ENCODE assay signal across 9 mouse cellular contexts in the genomic region with DNA sequence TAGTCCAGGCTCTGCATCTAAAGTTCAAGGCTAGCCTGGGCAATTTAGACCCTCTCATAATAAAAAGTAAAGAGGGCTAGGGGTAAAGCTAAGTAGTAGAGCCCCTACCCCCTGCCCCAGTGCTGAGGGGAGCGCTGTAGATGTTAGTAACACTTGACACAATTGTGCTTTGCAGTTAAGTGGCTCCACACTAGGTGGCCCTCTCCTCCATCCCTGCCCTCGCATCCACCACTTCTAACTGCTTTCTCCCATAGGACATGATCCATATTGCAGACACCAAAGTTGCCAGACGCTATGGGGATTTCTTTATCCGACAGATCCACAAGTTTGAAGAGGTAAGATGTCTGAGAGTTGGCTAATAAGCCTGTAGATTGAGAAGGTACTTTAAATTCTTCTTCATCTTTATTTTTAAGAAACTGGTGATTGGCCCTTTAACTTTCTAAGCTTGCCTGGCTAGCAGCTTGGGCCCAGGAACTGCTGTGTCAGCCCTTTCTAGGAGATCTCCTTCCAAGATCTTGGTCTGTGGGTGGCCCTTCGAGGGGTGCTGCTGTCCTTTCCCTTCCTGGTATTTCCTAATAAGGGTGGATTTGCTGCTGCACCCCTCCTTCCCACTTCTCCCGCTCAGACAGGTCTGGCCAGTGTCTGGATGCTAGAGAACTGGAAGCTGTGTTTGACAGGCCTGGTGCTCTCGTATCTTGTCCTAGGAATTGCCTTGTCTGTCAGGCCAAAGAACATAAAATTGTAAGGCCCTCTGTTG. TPM values are rescaled to one million over a fixed set of nuclear protein-coding genes. Genes with fewer than 3 reads are reported as not detected.
DNase-seq lines count a peak whose midpoint lies in the region; ATAC-seq and TF ChIP-seq lines count a peak whose summit lies in the region.
"Had no signal": no experiment of that assay in that cellular context is flagged by ENCODE, and none has a peak within 500 bp of the region (broad histone marks: within the 10 kb centered on the region; RNA-seq: fewer than 3 reads in every experiment).

No protein-coding gene starts in this region.

- H3K27ac ChIP-seq in heart, embryonic 13.5 days (replicated peaks), result peak overlapping the region; percentile 15; the same call in 1 of the 2 replicates
- H3K27ac ChIP-seq in heart, embryonic 10.5 days, result no peak overlapping the region
- H3K27ac ChIP-seq in kidney, postnatal 0 days, result no peak overlapping the region
- H3K27ac ChIP-seq: midbrain, embryonic 12.5 days had no signal

- H3K9me3 ChIP-seq in heart, embryonic 13.5 days, result no peaks in the 10 kb centered on the region
- no peaks in the 10 kb centered on the region for H3K9me3 ChIP-seq in heart, embryonic 10.5 days
- H3K9me3 ChIP-seq in kidney, postnatal 0 days (replicated peaks; ENCODE audit: low read length), result no peaks in the 10 kb centered on the region
- H3K9me3 ChIP-seq: midbrain, embryonic 12.5 days had no signal

- no peak overlapping the region for H3K4me2 ChIP-seq in heart, embryonic 13.5 days
- H3K4me2 ChIP-seq in kidney, postnatal 0 days (ENCODE audit: low read length), result no peak overlapping the region
- H3K4me2 ChIP-seq: midbrain, embryonic 12.5 days had no signal

- H3K27me3 ChIP-seq in heart, embryonic 13.5 days (replicated peaks), result no peaks in the 10 kb centered on the region
- no peaks in the 10 kb centered on the region for H3K27me3 ChIP-seq in heart, embryonic 10.5 days (ENCODE audit: insufficient read depth, poor library complexity, severe bottlenecking)
- H3K27me3 ChIP-seq in kidney, postnatal 0 days (ENCODE audit: insufficient read depth, low read length), result no peaks in the 10 kb centered on the region
- H3K27me3 ChIP-seq: midbrain, embryonic 12.5 days had no signal

- peak overlapping the region; percentile 52 for H3K9ac ChIP-seq in heart, embryonic 13.5 days
- H3K9ac ChIP-seq in kidney, postnatal 0 days (ENCODE audit: low read depth, low read length), result no peak overlapping the region
- H3K9ac ChIP-seq: midbrain, embryonic 12.5 days had no signal

- peak; percentile 72 for TF ChIP-seq CTCF in kidney, postnatal 0 days (IDR thresholded peaks at IDR 0.05; ENCODE audit: low read depth)

- H3K4me3 ChIP-seq in heart, embryonic 13.5 days, result no peak overlapping the region
- no peak overlapping the region for H3K4me3 ChIP-seq in heart, embryonic 10.5 days
- no peak overlapping the region for H3K4me3 ChIP-seq in kidney, postnatal 0 days (replicated peaks; ENCODE audit: low read depth, low read length)
- H3K4me3 ChIP-seq: midbrain, embryonic 12.5 days had no signal

- ATAC-seq in heart, embryonic 13.5 days (ENCODE audit: extremely low read depth, insufficient number of reproducible peaks, low FRiP score, low TSS enrichment), result no peak
- no peak for ATAC-seq in kidney, postnatal 0 days (replicated peaks; ENCODE audit: low FRiP score, low read depth)
- no peak for ATAC-seq in megakaryocyte progenitor cell, adult 5-6 weeks (replicated peaks; ENCODE audit: poor library complexity)

- H3K36me3 ChIP-seq in heart, embryonic 13.5 days, result peaks cover 80% of the 10 kb centered on the region
- H3K36me3 ChIP-seq in heart, embryonic 10.5 days, result peaks cover 77% of the 10 kb centered on the region
- H3K36me3 ChIP-seq in kidney, postnatal 0 days (ENCODE audit: insufficient read depth, low read length), result peaks cover 64% of the 10 kb centered on the region

- 51% methylated on average over 7 of the region's 7 CpGs for WGBS in heart, embryonic 13.5 days
- WGBS in heart, embryonic 10.5 days, result 58% methylated on average over 7 of the region's 7 CpGs
- 55% methylated on average over 7 of the region's 7 CpGs for whole genome bisulfite sequencing in kidney, postnatal 0 days

- H3K4me1 ChIP-seq in heart, embryonic 13.5 days, result peaks cover 36% of the 10 kb centered on the region
- H3K4me1 ChIP-seq in heart, embryonic 10.5 days, result peaks cover 29% of the 10 kb centered on the region
- H3K4me1 ChIP-seq in kidney, postnatal 0 days (replicated peaks; ENCODE audit: insufficient read depth, low read length), result peaks cover 20% of the 10 kb centered on the region; the same call in 1 of the 2 replicates
- H3K4me1 ChIP-seq: midbrain, embryonic 12.5 days had no signal

- no peak for DNase-seq in heart, embryonic 10.5 days (ENCODE audit: low spot score)
- DNase-seq in right cerebral cortex, adult 18-20 months, result peak; percentile 33
- no peak for DNase-seq in right cerebral cortex, postnatal 14 days
- DNase-seq in kidney, postnatal 0 days (ENCODE audit: low spot score), result peak; percentile 70
- DNase-seq in T-cell, adult 2 months (ENCODE audit: low spot score), result no peak
- DNase-seq in spleen, adult 12 weeks (ENCODE audit: low spot score), result no peak

RNA-seq across cellular contexts. Expression of a gene that starts 15.4 kb away (rescaled TPM):
- polyA plus RNA-seq in heart, embryonic 13.5 days (2015; fragmentation: Nextera tagmentation; extraction: Ambion mirVana), result 15.4 and 15.6 TPM in 2 replicates
- polyA plus RNA-seq in heart, embryonic 10.5 days (2016; fragmentation: Nextera tagmentation; extraction: Ambion mirVana), result 13.1 and 14.5 TPM in 2 replicates
- 5.9 and 6.6 TPM in 2 replicates for polyA plus RNA-seq in kidney, postnatal 0 days (2015; fragmentation: Nextera tagmentation; extraction: Ambion mirVana)
- 4.8 and 5.6 TPM in 2 replicates for total RNA-seq in megakaryocyte progenitor cell, adult 5-6 weeks (2015)
- 3.6 and 5.5 TPM in 2 replicates for total RNA-seq in megakaryocyte progenitor cell, adult 5-6 weeks (2017)

RNA-seq across cellular contexts. Expression of a gene that starts 18.3 kb away (rescaled TPM):
- 154 and 160 TPM in 2 replicates for polyA plus RNA-seq in heart, embryonic 13.5 days (2015; fragmentation: Nextera tagmentation; extraction: Ambion mirVana)
- 201 and 226 TPM in 2 replicates for polyA plus RNA-seq in heart, embryonic 10.5 days (2016; fragmentation: Nextera tagmentation; extraction: Ambion mirVana)
- 199 and 218 TPM in 2 replicates for polyA plus RNA-seq in kidney, postnatal 0 days (2015; fragmentation: Nextera tagmentation; extraction: Ambion mirVana)
- total RNA-seq in megakaryocyte progenitor cell, adult 5-6 weeks (2015), result 192 and 203 TPM in 2 replicates
- 259 and 271 TPM in 2 replicates for total RNA-seq in megakaryocyte progenitor cell, adult 5-6 weeks (2017)

RNA-seq across cellular contexts. Expression of a gene that starts 30.6 kb away (rescaled TPM):
- 23.9 and 25.4 TPM in 2 replicates for polyA plus RNA-seq in heart, embryonic 13.5 days (2015; fragmentation: Nextera tagmentation; extraction: Ambion mirVana)
- 34.8 and 48.7 TPM in 2 replicates for polyA plus RNA-seq in heart, embryonic 10.5 days (2016; fragmentation: Nextera tagmentation; extraction: Ambion mirVana)
- polyA plus RNA-seq in kidney, postnatal 0 days (2015; fragmentation: Nextera tagmentation; extraction: Ambion mirVana), result 42.5 and 42.6 TPM in 2 replicates
- 16.0 and 17.3 TPM in 2 replicates for total RNA-seq in megakaryocyte progenitor cell, adult 5-6 weeks (2015)
- total RNA-seq in megakaryocyte progenitor cell, adult 5-6 weeks (2017), result 11.2 and 18.8 TPM in 2 replicates

RNA-seq across cellular contexts. Expression of a gene that starts 47.5 kb away (rescaled TPM):
- 231 and 244 TPM in 2 replicates for polyA plus RNA-seq in heart, embryonic 13.5 days (2015; fragmentation: Nextera tagmentation; extraction: Ambion mirVana)
- 289 and 326 TPM in 2 replicates for polyA plus RNA-seq in heart, embryonic 10.5 days (2016; fragmentation: Nextera tagmentation; extraction: Ambion mirVana)
- 314 and 321 TPM in 2 replicates for polyA plus RNA-seq in kidney, postnatal 0 days (2015; fragmentation: Nextera tagmentation; extraction: Ambion mirVana)
- total RNA-seq in megakaryocyte progenitor cell, adult 5-6 weeks (2015), result 76.7 and 114 TPM in 2 replicates
- 88.6 and 104 TPM in 2 replicates for total RNA-seq in megakaryocyte progenitor cell, adult 5-6 weeks (2017)

RNA-seq across cellular contexts. Expression of a gene that starts 47.8 kb away (rescaled TPM):
- 6.0 TPM in 2 replicates for polyA plus RNA-seq in heart, embryonic 13.5 days (2015; fragmentation: Nextera tagmentation; extraction: Ambion mirVana)
- polyA plus RNA-seq in heart, embryonic 10.5 days (2016; fragmentation: Nextera tagmentation; extraction: Ambion mirVana), result 6.0 and 8.1 TPM in 2 replicates
- polyA plus RNA-seq in kidney, postnatal 0 days (2015; fragmentation: Nextera tagmentation; extraction: Ambion mirVana), result 12.9 and 15.2 TPM in 2 replicates
- 0.99 TPM in 1 of 2 replicates, not detected in the other for total RNA-seq in megakaryocyte progenitor cell, adult 5-6 weeks (2015)
- total RNA-seq in megakaryocyte progenitor cell, adult 5-6 weeks (2017), result not detected in 2 replicates

Comparison
In these comparisons a context has a peak if more than half of its experiments do, and no peak if none do; other contexts are left out.
1. DNase-seq: peak in right cerebral cortex, adult 18-20 months (single experiment) and kidney, postnatal 0 days (single experiment); none in heart, embryonic 10.5 days (single experiment), right cerebral cortex, postnatal 14 days (single experiment), T-cell, adult 2 months (single experiment) and spleen, adult 12 weeks (single experiment).